Mouse (Mus musculus): ENCODE data around the gene Gm6408.
"Not testable (repeated sequence)": the region's sequence is repeated elsewhere in the genome, so short reads cannot be mapped to it uniquely, and the experiment has no call there.

Gene Gm6408

GRCm38 (mm10) chr5:146481665-146482064, at the start of gene Gm6408:
TSS of gene Gm6408 (plus strand) at chr5:146481965.
- not testable (repeated sequence) for DNase-seq (ENCODE audit: low read depth)

DNA sequence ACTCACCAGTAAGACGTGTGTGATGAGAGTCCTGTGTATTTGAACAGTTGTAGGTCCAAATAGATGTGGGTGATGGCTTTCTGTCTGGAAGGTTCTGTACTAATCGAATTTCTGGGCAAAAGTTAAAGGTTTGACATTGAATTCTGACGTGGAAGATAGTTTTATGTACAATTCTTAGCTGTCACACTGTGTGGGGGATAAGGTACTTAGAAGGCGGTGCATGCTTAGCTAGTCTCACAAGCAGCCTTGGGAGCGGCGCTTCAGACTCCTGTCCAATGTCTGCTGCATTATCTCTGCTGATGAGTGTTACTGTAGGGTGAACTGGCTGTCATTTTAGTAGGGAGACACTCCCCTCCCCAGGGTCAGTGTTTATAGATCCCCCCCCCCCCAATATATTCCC, 49.3 kb upstream of the Gm6408 start:
- no peak for DNase-seq (ENCODE audit: low read depth)

- no peak for DNase-seq (ENCODE audit: low read depth)
These were observed 46.4 kb upstream of the Gm6408 start for GRCm38 (mm10) chr5:146435316-146435715.

DNA sequence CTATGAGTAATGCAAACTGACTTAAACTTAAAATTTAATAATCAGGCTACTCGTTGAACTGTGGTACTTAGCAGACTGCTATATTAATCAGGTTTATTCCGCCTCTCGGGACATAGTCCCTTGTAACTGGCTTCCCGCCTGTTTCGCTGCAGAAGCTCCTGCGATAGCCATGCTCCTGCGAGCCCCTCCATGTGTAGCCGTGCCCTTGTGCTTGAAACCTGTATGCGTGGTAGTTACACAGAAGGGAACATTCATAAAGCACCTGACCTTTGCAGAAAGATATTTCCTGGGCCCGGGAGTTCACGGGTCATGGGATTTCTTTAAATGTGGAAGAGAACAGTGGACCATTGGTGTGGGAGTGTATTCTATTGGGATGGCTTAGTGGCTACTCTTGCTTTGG, 45.0 kb upstream of the Gm6408 start:
- DNase-seq (ENCODE audit: low read depth) = no peak

DNA sequence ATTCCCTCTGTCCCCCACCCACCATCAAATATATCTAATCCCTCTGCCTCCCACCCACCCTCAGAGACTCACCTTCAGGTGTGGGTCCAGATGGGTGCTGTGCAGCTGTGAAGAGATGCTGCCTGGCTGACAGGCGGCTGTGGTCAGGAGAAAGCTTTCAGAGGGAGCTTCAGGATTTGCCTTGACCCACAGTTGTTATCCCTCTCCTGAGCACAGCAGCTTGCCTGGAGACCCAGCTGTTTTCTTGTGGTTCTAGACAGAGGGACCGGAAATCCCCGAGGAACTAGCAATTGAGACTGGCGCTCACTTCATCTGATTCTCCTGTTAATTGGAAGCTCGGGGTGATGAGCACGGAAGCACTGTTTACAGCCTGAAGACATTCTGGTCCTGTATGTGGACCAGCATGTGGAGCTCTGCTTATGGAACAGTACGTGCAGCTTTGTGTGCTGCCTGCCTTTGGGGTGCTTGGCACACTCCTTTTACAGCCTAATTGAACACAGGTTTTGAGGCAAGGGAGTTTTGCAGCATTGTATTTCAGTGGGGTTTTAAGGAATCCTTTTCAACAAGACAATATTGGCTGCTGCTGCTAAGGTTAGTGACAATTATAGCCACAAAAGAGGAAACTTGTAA, 42.5 kb upstream of the Gm6408 start:
- DNase-seq (ENCODE audit: low read depth) = no peak

- peak; percentile 0 for DNase-seq (ENCODE audit: low read depth)
These were observed 41.5 kb upstream of the Gm6408 start for GRCm38 (mm10) chr5:146440273-146440672.

DNA sequence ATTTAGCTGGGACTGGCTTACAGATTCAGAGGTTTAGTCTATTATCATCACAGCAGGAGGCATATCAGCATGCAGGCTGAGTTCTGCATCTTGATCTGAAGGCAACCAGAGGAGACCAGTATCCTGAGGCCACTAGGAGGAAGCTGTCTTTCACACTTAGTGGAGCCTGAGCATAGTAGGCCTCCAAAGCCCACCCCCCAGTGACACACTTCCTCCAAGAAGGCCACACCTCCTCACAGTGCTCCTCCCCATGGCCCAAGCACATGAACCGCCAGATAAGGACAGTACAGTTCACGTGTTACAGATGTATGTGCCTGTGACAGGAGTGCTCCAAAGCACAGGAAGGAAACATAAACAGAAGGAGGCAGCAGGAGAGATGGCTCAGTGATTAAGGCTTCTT, 39.0 kb upstream of the Gm6408 start:
- DNase-seq (ENCODE audit: low read depth) = no peak

DNA sequence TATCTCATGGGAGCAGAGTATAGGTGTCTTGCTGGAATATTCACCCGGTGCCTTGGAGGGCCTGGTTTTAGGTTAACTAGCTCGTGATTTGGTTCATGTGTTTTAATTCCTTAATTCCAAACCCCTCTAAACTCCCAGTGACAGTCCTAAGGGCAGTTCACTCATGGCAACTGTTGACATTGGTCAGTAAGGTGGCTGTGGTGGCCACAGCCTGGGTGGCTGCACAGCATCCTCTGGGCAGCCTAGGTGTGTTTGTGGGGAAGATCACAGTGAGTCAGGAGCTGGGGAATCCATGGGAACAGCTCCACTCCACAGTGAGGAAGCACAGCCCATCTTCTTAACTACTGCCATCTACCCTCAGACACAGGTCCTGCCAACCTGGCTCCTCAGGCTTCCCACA, 35.1 kb upstream of the Gm6408 start:
- DNase-seq (ENCODE audit: low read depth) = no peak

DNA sequence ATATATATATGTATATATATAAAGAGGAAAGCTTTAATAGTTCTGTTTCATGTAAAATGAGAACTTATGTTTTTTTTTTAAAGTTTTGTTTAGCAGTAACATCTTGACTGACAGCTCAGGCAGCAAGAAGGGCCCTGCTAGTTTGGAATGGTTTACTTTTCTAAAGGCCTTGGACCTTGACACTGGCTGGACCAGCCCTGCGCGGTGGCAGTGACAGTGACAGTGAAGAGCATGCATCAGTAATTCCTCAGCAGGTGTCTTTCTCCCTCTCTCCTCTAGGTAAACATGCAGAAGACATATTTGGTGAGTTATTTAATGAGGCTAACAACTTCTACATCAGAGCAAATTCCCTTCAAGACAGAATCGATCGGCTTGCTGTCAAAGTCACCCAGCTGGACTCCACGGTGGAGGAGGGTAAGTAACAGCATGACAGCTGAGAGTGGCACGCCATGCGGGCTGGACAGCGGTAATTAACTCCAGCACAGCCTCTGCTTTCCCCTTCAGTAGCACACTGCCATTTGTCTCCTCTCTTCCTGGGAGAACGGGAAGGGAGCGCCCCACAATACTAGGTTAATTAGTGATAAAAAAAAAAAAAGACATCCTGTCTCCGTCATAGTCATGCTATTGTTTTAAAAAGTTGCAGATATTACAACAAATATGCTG, 30.0 kb upstream of the Gm6408 start:
- DNase-seq (ENCODE audit: low read depth) = no peak

DNA sequence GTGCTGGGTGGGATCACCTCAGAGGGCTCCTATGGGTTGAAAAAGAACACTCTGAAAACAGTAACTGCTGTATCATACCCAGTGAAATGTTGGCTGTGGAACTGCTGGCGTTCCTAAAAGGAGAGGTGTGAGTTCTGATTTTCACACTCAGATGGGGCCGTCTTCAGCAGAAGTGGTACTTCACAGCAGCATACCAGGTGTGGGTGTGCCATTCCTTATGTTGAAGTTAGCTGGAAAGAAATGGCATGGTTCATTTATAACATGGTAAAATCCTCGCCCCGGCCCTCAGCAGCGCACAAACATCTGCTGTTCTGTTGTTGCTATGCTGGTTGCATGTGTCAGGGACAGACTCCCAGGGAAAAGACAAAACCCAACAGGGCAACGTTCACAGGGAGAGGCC, 28.2 kb upstream of the Gm6408 start:
- DNase-seq (ENCODE audit: low read depth) = no peak

DNA sequence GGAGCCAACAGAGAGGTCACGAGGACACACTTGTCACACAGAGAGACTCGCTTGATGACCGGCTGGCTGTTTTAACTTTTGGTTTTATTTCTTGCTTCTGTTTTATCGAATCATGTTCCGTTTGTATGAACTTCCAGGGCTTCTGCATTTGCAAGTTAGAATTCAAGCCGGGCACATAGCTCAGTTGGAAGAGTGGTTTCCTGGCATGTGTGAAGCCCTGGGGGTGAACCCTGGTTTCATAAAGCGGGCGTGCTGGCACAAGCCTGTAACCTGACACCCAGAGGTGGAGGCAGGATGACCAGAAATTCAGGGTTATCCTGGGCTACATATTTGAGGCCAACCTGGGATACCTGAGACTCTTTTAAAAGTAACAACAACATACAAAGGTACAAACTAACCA, 20.2 kb upstream of the Gm6408 start:
- no peak for DNase-seq (ENCODE audit: low read depth)

- no peak for DNase-seq (ENCODE audit: low read depth)
These were observed 15.1 kb upstream of the Gm6408 start for GRCm38 (mm10) chr5:146466663-146467062.

DNA sequence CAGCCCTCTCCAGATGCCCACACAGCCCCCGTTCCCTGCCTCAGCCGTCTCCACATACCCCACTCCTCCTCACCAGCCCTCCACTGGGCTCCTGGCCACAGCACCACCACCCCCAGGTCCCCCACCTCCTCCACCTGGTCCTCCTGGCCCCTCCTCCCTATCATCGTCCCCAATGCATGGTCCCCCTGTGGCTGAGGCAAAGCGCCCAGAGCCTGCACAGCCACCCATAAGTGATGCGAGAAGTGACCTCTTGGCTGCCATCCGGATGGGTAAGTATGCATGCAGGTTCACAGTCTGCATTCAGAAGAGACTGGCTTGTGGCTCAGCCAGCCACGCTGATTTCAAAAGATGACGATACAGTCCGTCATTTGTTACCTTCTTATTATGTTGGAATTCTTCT, 13.5 kb upstream of the Gm6408 start:
- no peak for DNase-seq (ENCODE audit: low read depth)

- no peak for DNase-seq (ENCODE audit: low read depth)
These were observed 10.9 kb upstream of the Gm6408 start for GRCm38 (mm10) chr5:146470821-146471220.

DNA sequence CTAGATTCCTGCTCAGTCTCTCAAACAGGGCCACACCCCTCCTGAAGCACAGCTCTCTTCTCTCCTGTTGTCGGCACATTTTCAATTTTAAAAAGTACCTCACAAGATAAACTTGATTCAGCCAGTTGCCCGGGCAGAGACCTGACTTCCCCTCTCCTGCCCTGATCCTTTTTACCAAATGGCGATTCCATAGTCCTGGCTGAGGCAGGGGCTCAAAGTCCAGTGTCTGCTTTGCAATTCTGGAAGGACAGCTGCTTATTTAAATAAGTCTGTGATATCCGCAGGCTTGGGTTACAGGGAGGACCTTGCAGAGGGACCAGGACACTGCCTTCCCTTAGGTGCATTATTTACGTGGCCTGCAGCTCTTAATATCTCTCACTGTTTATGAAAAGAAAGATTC, 10.5 kb upstream of the Gm6408 start:
- no peak for DNase-seq (ENCODE audit: low read depth)

GRCm38 (mm10) chr5:146471821-146472220, 9.9 kb upstream of the Gm6408 start:
- DNase-seq (ENCODE audit: low read depth) = no peak

DNA sequence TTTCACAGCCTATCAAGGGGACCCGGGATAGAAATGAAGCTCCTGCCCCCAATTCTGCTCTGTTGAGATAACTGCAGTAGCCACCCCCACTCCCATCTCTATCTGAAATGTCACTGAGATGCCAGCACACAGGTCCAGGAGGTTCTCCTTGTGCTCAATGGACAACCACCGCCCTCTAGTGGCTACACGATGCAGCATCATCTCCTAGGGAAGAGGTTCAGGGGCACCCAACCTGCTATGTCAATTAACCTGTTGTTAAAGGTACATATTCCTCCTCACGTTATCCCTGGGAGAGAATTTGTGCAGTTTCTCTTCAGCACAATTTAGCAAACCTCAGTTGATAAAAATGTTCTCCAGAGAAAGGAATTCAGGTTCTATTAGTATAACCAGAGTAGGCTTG, 2.2 kb upstream of the Gm6408 start:
- not testable (repeated sequence) for DNase-seq (ENCODE audit: low read depth)

DNA sequence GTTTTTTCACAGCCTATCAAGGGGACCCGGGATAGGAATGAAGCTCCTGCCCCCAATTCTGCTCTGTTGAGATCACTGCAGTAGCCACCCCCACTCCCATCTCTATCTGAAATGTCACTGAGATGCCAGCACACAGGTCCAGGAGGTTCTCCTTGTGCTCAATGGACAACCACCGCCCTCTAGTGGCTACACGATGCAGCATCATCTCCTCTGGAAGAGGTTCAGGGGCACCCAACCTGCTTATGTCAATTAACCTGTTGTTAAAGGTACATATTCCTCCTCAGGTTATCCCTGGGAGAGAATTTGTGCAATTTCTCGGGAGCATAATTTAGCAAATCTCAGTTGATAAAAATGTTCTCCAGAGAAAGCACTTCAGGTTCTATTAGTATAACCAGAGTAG, 7.2 kb downstream of the Gm6408 start:
- DNase-seq (ENCODE audit: low read depth) = peak; percentile 5

DNA sequence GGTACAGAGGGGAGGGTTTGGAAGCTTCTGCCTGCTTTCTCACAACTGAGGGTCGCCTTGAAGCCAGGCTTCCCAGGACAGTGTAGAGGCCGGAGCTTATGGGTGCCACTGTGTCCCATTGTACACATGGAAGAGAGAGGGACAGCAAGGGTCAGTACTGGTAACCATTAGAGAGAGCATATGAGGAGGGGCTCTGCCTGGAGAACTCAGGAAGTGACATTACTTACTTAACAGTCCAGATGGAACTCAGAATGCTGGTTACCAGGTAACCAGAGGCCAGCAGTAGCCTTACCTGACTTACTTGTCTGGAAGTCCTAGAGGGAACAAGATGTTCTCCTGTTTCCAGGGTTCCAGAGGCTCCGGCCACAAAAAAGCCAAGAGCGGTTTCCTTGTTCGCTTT, 9.3 kb downstream of the Gm6408 start, which contains the start of gene Gm6370:
Gene Gm6370 (plus strand): TSS at position 301 of the 400 bp plus-strand sequence.
- not testable (repeated sequence) for DNase-seq (ENCODE audit: low read depth)

DNA sequence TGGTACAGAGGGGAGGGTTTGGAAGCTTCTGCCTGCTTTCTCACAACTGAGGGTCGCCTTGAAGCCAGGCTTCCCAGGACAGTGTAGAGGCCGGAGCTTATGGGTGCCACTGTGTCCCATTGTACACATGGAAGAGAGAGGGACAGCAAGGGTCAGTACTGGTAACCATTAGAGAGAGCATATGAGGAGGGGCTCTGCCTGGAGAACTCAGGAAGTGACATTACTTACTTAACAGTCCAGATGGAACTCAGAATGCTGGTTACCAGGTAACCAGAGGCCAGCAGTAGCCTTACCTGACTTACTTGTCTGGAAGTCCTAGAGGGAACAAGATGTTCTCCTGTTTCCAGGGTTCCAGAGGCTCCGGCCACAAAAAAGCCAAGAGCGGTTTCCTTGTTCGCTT, 20.3 kb downstream of the Gm6408 start, which contains the start of gene 4930449I24Rik:
Gene 4930449I24Rik (plus strand): TSS at position 301 of the 400 bp plus-strand sequence.
- not testable (repeated sequence) for DNase-seq (ENCODE audit: low read depth)

- not testable (repeated sequence) for DNase-seq (ENCODE audit: low read depth)
These were observed 32.1 kb downstream of the Gm6408 start, which contains the start of gene Gm3402 for GRCm38 (mm10) chr5:146513823-146514222. TSS of gene Gm3402 (plus strand) at chr5:146514123.

- DNase-seq (ENCODE audit: low read depth) = not testable (repeated sequence)
These were observed 43.7 kb downstream of the Gm6408 start, which contains the start of gene Gm3404 for GRCm38 (mm10) chr5:146525501-146525900. TSS of gene Gm3404 (plus strand) at chr5:146525801.
